Mouse (Mus musculus) G1E-ER4 (cell line): ENCODE data around the gene Slc39a1. TPM values are rescaled to one million over a fixed set of nuclear protein-coding genes. Genes with fewer than 3 reads are reported as not detected.

Source experiments
- GATA1 ChIP-seq: IDR thresholded peaks from one replicate; pipeline ENCODE4 v1.8.0; 2012; ENCODE audit warnings: low read length, inconsistent platforms
- polyA plus RNA-seq: library from polyadenylated mRNA; stranded (reverse); fragments of >175 nt; gene quantifications from 2 replicates; pipeline ENCODE4 v1.2.3, GENCODE M21; 2012

Slc39a1 gene
- polyA plus RNA-seq, 1 experiment, result 14.3 TPM

DNA sequence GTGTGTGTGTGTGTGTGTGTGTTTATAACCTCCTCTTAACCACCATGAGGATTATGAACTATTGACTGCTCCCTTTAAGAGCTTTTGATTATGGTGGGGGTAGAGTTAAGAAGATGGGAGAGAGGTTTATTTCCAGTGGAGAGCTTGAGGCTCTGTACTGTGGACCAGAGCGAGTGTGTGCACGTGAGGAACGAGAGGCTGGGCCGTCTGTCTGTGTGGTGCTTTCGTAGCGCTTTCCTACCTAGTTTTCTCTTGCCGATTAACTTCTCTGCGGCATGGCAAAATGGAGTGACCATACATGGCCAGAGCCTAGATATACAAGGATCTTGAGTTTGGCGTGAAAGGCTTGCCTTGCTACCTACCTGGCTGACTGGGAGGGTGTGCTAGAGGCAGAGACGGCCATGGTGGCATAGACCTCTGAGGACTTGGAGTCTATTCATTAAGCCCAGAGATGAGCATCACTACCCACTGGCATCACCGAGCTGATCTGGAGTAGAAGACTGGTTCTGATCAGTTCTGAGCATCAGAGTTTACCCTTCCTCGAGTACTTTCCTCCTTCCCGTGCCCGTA lies 7.9 kb downstream of the Slc39a1 start:
- no peak for TF ChIP-seq GATA1

GRCm38 (mm10) chr3:90256731-90257530 lies 9.0 kb downstream of the Slc39a1 start:
- no peak for TF ChIP-seq GATA1

GRCm38 (mm10) chr3:90258521-90258920 lies 10.5 kb downstream of the Slc39a1 start:
- no peak for TF ChIP-seq GATA1

DNA sequence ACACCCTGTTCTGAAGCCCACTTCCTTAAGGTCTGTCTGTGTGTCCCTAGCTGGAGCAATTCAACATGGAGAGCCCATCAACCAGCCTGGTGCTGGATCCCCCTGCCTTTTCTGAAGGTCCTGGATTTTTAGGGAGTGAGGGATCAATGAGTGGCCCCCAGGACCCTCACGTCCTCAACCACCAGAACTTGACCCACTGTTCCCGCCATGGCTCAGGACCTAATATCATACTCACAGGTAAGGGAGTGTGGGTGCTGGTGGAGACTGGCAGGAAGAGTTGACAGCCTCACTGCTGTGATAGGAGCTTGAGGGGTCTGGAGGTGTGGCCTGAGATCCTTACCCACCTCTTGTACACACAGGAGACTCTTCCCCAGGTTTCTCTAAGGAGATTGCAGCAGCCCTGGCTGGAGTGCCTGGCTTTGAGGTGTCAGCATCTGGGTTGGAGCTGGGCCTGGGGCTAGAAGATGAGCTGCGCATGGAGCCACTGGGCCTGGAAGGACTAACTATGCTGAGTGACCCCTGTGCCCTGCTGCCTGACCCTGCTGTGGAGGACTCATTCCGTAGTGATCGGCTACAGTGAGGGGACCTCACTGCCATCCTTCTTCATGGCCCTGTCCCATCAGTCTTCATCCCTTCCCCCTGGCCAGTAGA lies 15.3 kb downstream of the Slc39a1 start:
- no peak for TF ChIP-seq GATA1

DNA sequence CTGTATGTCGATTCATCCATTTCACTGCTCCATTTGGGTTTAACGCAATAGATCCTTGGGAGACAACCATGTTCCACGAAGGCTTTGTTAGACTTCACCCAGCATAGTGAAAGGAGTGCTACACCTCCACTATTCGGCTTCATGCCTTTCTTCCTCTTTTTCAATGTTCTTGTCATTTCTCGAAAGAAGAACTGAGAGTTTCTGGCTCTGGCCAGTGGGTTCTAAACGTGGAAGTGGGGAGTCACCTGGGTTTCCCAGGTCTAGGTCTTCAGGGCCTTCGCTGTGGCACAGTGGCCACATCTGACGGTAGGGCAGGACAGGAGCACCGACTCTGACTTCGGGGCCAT lies 16.7 kb downstream of the Slc39a1 start:
- TF ChIP-seq GATA1, result no peak

- TF ChIP-seq GATA1, result no peak
Measured at GRCm38 (mm10) chr3:90265034-90265931, 17.3 kb downstream of the Slc39a1 start, which contains the start of gene Dennd4b. Dennd4b (plus strand) TSS chr3:90265185.

DNA sequence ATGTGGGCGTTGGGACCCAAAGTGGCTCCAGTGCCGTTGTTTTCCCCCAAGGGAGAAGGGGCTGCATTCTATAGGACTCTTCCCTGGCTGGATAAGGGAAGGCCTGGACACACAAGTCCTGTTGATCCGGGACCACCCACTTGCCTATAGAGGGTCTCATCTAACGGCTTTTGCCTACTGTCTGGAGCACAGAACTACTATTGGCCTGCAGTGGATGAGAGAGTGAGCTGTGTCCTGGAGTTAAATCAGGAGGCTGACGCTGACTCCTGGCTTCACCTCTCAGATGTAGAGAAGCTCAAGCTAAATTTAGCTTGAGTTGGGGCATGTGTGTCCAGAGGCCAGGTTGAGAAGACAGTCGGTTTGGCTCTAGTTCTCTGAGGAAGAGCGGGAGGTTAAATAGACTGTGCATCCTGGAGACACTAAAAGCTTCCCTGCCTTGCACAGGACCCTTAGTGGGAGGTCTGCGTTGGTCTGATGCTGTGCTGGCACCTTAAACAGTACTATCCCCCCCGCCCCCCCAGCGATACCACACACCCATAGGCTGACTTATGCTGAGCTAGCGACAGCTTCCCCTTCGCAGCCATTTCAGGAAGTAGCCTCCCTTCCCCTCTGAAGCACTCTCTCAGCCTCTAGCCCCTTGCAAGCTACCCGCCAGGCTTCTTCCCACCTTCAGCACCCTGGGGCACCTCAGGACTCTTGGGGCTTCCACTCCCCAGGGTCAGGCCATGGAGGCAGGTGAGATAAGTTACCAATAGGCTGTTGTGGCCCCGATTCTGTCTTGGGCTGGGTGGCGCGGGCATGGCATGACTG lies 18.2 kb downstream of the Slc39a1 start:
- no peak for TF ChIP-seq GATA1

DNA sequence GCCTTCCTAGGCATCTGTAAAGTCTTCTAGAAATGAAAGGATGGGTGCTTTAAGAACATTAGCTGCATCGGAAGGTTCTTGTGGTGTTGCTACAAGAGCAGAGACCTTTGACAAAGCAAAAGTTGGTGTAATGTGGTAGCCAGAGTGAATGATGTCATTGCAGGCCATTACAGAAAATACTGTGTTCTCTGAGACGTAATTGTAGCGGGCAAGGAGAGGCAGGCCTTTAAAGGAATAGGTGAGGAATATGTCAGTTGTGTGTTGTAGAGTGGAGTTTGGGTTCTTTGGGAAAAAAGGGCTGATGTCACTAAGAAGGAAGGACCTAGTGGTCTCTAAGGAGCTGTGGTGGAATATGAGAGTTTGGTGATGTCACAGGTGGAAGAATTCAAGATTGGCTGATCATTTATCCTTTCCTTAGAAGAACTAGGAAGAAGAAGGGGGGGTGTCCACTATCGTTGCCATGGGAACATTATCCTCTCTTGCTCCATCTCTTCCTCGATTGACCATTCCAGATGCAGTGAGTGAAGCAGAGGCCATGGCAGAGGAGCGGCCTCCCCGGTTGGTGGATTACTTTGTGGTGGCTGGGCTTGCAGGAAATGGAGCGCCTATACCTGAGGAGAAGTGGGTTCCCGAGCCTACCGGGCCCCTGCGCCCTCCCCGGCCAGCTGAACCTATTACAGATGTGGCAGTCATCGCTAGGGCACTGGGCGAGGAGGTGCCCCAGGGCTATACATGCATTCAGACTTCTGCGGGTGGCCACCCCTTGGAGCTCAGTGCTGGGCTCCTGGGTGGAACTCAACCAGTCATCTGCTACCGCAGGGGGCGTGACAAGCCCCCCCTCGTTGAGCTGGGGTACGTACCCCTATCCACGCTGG lies 19.2 kb downstream of the Slc39a1 start:
- no peak for TF ChIP-seq GATA1

DNA sequence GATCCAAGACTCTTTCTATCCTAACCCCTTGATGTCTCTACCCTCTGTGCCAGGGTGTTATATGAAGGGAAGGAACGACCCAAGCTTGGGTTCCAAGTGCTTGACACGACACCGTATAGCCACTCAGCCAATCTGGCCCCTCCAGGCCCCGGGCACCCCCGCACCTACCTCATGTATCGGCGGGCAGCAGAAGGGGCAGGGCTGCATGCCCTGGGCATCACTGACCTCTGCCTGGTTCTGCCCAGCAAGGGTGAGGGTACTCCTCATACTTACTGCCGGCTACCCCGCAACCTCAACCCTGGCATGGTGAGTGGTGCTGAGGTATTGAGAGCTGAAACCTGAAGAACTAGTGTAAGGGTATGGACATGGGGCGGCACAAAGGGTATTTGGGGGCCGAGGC lies 20.2 kb downstream of the Slc39a1 start:
- no peak for TF ChIP-seq GATA1

- TF ChIP-seq GATA1, result no peak
Measured at GRCm38 (mm10) chr3:90268971-90269370, 21.0 kb downstream of the Slc39a1 start.

GRCm38 (mm10) chr3:90270784-90271183 lies 22.8 kb downstream of the Slc39a1 start:
- no peak for TF ChIP-seq GATA1

DNA sequence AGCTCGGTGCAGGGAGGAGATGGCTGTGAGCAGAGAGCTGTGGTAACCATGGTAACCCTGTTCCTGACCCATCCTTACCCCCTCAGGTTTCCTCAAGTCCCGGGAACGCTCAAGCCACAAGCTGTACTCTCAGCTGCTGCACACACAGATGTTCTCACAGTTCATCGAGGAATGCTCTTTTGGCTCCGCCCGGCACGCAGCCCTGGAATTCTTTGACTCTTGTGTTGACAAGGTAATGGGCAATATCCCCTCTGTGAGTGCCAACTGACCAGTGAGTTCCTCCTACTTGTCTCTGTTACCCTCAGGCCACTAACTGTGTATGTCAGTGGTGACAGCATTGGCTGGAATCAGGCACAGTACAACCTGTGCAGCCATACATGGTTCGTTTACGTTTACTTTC lies 24.2 kb downstream of the Slc39a1 start:
- TF ChIP-seq GATA1, result no peak

DNA sequence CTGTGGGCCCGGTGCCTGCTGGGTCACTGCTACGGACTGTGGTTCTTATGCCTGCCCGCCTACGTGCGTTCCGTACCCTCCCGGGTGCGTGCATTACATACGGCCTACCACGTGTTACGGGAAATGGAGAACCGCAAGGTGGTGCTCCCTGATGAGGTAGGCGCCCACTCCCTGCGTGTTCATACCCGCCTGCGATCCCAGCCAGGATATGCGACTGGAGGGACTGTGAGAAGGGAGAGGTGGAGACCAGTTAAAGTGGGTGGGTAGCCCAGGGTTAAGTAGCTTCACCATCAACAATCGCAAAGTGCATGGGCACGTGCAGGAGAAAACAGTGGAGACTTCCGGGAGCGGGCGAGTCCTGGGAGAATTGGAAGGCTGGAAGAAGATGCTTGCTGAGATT lies 25.9 kb downstream of the Slc39a1 start:
- no peak for TF ChIP-seq GATA1

- TF ChIP-seq GATA1, result no peak
Measured at GRCm38 (mm10) chr3:90275286-90275685, 27.3 kb downstream of the Slc39a1 start.

- TF ChIP-seq GATA1, result no peak
Measured at GRCm38 (mm10) chr3:90276858-90277257, 28.9 kb downstream of the Slc39a1 start.
